Mouse (Mus musculus): ENCODE results near the gene Ing1.

GRCm38 (mm10) chr8:11542866-11543265, 12.5 kb upstream of the Ing1 start:
- TF ChIP-seq CHD2 (IDR thresholded peaks at IDR 0.05; ENCODE audit: low read depth, low read length) = no peak
- no peak for TF ChIP-seq ZNF384 (IDR thresholded peaks at IDR 0.05; ENCODE audit: low read depth, low read length)
- TF ChIP-seq MAFK (IDR thresholded peaks at IDR 0.05; ENCODE audit: insufficient read depth, low read depth, low read length) = no peak
